Mouse (Mus musculus) heart, postnatal 0 days (tissue): Measurements from ENCODE around the gene Mblac2.

Source experiments
- CTCF ChIP-seq: IDR thresholded peaks from 2 replicates; pipeline ENCODE4 v1.5.1; 2016; ENCODE audit warnings: antibody characterized with exemption, control low read depth, low read depth
- EP300 ChIP-seq: IDR thresholded peaks from 2 replicates; pipeline ENCODE4 v1.6.1; 2016; ENCODE audit warnings: antibody characterized with exemption, low read depth

DNA sequence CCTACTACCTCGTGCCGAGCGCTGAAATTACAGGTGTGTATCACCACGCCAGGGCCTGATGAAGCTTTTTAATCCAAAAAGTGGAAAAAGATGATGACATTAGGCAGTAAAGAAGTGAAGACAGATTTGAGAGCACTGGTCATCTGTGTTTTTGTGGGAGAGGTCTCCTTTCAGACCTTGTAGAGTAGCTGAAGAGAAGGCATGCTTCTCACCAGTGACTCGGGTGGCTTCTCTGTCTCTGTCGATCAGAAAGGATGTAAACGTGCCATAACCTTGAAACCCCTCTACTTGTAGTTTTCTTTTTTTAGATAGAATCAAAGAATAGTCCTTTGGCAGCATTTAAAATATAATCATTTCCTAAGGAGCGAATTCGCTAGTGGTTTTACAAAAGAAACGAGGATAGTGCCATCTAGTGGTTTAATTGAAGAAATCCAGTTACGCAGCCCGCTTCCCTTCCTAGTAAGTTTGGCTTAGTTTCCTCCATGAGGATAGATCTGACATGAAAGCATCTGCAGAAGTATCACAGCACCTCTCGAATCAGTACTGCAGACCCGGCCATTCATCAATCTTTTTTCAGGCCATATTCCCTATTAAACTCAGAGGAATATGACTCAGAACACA is 50.5 kb downstream of the Mblac2 start:
- TF ChIP-seq CTCF (peak; percentile 68), EP300 (no peak)
